Mouse (Mus musculus): ENCODE measurements around the gene Myl7.

DNA sequence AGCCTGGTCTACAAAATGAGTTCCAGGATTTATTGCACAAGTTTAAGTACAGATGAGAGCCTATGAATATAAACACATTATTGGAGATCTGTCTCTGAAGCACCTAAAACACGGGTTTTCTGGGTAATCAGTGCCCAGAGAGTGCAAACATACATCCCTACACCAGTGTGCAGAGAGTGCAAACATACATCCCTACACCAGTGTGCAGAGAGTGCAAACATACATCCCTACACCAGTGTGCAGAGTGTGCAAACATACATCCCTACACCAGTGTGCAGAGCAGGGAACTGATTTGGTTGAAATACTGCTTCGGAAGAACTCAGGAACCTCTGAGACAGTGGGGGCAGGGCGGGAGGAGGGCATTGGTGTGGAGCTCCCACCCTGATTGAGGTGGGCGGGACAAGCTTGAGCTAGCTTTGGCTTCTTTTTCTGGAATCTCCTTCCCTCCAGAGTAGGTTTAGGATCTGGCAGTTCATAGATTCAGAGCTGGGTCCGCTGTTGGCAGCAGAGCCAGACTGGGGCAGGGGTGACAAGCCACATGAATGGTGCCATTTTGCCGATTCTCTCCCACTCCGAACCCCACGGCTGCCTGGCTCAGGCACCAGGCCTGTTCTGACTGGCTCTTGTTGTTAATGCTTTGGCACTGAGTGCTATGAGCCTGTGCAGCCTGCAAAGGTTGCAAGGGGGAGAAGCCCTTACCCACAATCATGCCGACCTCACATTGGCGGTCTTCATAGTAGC, 7.4 kb upstream of the Myl7 start:
- TF ChIP-seq POLR2A (IDR thresholded peaks at IDR 0.05; ENCODE audit: control insufficient read depth, extremely low read depth, insufficient read depth, low read length, poor library complexity) (no peak), CTCF (IDR thresholded peaks at IDR 0.05; ENCODE audit: borderline replicate concordance, control insufficient read depth, extremely low read depth, insufficient read depth, low read length, poor library complexity) (no peak)
